Mouse (Mus musculus) liver, adult 2 months (tissue): ENCODE results near the gene Aldoart2.

Experiments
- CTCF ChIP-seq: fragments of 200-500 bp; IDR thresholded peaks from 2 replicates; pipeline ENCODE4 v1.5.1; 2011; ENCODE audit warnings: low read depth, low read length, control low read depth
- POLR2A ChIP-seq: fragments of 200-500 bp; IDR thresholded peaks from 2 replicates; pipeline ENCODE4 v1.6.1; 2011; ENCODE audit warnings: low read length, control low read depth; ENCODE audit not compliant: insufficient read depth; ENCODE audit errors: extremely low read depth

- TF ChIP-seq CTCF (no peak), POLR2A (no peak)
These were observed 6.1 kb downstream of the Aldoart2 start for GRCm38 (mm10) chr12:55571181-55571580.
